Mouse (Mus musculus) liver, embryonic 14.5 days (tissue): ENCODE data around the gene Pla2g4e.

ENCODE experiments used
- CTCF ChIP-seq: IDR thresholded peaks from 2 replicates; pipeline ENCODE4 v1.5.1; 2016; ENCODE audit warnings: antibody characterized with exemption, low read depth, control low read depth
- EP300 ChIP-seq: IDR thresholded peaks from 2 replicates; pipeline ENCODE4 v1.6.1; 2016; ENCODE audit warnings: antibody characterized with exemption, low read depth

DNA sequence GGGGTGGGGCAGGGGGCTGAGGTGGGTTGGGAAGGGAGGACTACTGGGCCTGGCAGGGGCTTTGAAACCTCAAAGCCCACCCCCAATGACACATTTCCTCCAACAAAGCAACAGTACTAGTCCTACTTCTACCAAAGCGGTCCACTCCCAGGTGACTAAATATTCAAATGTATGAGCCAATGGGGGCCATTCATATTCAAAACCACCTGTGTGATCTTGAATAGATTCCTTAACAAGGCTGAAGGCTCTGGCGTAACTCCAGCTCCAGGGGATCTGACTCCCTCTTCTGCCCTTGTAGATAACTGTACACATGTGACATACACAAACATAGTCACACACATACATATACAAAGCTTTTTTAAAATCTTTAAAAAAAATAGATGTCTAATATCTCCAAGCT is 1.1 kb downstream of the Pla2g4e start:
- TF ChIP-seq CTCF: no peak
- TF ChIP-seq EP300: no peak
